Mouse (Mus musculus) heart, postnatal 0 days (tissue): Measurements from ENCODE around the gene Plxna4.

Experiments used
- CTCF ChIP-seq: IDR thresholded peaks from 2 replicates; pipeline ENCODE4 v1.5.1; 2016; ENCODE audit warnings: antibody characterized with exemption, control low read depth, low read depth
- EP300 ChIP-seq: IDR thresholded peaks from 2 replicates; pipeline ENCODE4 v1.6.1; 2016; ENCODE audit warnings: antibody characterized with exemption, low read depth

DNA sequence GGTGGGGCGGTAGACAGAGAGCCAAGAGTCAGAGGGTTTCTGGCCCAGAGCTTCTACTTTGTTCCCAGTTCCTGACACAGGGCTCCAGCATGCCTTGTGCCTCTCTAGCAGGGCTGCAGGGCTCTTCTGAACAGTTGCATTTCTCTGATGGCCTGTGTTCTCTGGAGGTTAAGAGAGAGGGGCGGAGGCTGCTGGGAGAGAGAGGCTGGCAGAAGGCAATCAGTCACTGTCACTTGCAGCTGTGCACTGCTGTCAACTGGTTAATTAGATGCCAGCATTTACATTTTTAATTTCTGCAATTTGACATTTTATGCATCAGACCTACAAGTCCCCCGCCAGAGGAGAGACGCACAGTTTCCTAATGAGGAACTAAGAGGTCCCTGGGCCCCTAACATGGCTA is 434.8 kb downstream of the Plxna4 start:
- no peak for TF ChIP-seq CTCF
- TF ChIP-seq EP300: no peak
